Mouse (Mus musculus) lung, adult 18-20 months (tissue): ENCODE measurements around the gene Rho.
A peak's percentile ranks its signal among the peaks of the same experiment; 100 is the strongest.

Experiments used
- DNase-seq, 2 experiments: peaks; one replicate each; pipeline ENCODE4 v3.0.0; 2022; ENCODE audit warnings: mixed read lengths in 2 of 2

Rho gene

DNA sequence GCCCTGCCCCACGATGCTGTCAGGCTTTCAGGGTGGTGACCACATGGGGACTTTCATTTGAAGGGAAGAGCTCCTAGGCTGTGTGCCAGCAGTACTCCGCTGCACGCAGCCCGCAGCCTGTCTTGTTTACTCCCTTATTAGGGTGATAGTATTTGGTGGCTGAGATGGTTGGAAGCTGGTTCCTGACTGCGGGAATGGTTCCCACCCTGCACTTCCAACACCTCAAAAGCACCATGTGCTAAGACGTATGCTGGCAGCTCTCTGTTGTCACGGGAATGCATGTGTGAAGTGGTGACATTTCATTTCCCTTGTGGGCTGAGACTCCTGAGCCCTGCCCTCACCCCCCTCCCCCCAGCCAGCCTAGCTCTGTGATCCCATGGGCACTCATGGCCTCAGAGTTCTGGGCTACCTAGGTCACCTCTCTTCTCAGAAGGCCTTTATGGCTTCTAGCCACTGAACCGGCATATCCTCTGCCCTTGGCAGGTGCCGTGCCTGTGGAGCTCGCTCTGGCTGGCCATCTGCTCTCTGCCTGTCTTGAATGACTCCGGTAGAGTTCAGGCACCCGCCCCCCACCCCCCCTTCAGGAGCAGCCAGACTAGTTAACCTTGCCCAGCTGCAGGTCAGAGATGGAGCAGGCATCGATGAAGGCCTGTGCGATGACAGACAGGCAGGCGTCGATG lies 25.5 kb downstream of the Rho start:
- peak; percentile 72 to 79 for DNase-seq

DNA sequence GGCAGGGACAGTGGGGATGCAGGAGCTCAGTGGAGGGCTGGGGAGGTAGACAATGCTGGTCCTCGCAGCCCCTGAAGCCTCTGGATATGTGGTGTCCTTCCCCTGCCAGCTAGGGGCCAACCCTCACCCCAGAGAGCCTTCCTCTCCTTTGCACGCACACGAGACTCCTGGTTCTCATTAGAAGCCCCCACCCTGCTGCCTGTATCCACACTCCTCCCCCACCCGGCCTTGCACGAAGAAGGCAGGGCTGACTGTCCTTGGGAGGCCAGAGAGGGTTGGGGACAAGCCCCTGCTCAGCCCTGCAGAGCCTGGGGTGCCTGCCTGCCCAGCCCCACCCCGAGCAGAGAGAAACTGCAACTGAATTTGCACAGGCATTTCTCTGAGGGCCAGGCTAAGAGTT lies 26.1 kb downstream of the Rho start:
- no peak for DNase-seq

DNA sequence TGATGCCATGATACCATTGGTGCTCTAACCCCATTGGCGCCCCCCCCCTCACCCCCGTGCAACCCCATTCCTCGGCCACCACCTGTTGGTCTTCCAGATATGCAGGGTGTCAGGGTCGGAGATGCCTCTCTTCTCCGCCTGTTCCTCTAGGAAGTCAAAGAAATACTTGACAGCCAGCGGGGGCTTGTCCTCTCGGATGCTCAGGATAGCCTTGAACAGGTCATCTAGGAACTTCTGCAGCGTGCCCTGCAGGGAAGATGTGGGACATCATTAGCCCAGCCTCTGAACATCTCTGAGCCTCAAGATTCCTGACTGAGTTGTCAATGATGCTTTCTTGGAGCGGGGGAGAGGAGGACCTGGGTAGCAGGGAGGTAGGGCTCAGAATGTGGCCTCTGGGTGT lies 26.9 kb downstream of the Rho start:
- DNase-seq, result no peak

DNA sequence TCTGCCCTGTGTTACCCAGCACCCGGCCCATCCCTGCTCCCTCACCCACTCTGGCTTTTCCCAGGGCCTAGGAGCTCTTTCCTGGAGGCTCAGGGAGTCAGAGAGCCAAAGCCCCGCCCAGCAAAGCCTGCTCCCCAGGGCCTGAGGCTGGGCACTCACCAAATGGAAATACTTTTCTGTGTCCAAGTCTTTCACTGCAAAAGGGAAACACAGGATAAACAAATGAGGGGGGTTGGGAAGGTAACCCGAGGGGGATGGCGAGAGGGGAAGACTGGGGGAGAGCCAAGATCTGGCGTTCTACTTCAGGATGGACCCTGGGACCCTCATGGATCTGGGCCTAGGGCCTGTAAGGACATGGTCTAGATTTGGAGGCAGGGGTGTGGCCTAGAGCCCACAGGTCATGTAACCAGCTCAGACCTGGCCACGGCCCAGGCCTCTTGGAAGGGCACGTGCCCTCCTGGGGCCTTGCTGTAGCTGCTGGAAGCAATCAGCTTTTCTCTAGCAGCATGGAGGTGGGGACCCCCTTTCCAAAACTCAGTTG lies 27.7 kb downstream of the Rho start:
- DNase-seq, result peak; percentile 87 to 92

DNA sequence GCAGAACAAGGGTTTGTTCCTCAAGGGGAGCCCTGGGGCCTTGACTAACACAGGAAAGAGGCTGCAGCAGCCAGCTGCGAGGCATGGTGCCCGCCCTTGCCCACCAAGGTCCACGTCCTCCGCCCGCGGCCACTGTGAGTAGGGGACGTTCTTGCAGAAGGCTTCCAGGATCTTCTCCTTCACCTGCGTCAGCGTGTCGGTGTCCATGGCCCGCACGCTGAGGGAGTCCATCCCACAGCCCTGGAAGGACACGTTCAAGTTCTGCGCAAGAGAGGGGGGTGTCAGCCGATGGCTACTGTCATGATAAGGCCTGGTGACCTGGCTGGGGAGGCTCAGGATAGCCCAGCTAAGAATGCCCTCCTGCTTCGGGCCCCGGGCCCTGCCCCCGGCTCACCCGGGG lies 28.8 kb downstream of the Rho start:
- no peak for DNase-seq

DNA sequence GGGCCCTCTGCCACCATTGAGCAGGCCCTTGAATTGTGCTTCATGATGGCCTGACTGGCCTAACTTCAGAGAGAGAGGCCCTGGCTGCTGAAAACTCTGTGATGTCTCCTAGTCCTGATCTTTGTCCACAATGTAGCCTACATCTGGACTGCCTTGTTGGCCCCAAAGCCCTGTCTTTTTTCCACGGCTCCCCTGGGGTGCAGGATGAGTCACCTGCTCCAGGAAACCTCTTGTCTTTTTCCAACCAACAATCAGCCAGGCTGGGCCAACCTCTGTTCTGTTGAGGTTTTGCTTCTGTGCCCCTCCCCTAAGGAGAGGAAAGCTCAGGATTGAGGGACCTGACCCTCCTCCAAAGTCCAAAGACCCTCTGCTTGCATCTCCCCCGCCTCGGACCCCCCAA lies 30.2 kb downstream of the Rho start:
- no peak for DNase-seq

DNA sequence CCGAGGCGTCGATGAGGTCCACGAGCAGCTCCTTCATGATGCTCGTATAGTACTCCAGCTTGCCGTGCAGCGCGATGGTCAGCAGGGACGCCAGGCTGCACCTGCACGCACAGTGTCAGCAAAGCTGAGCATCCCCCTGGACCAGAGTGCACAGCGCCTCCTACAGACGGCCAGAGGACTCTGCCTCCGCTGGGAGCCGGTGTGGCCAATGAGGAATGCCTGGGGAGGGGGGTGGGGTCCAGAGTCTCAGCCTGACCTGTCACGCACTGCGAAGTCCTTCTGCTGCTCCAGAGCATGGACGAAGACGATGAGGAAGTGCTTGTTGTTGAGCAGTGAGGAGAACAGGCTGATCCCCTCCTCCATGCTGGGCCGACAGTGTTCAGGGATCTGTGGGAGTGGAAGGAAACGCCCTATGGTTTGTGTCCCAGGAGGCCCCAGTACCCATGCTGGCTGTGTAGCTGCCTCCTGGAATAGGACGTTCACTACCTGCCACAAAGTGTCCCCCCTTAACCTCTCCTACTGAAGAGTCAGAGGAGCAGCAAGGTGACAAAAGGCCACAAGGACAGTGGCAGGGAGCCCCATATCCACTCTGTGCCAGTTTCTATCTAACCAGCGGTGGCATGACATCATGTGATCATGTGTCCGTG lies 31.0 kb downstream of the Rho start:
- no peak for DNase-seq

DNA sequence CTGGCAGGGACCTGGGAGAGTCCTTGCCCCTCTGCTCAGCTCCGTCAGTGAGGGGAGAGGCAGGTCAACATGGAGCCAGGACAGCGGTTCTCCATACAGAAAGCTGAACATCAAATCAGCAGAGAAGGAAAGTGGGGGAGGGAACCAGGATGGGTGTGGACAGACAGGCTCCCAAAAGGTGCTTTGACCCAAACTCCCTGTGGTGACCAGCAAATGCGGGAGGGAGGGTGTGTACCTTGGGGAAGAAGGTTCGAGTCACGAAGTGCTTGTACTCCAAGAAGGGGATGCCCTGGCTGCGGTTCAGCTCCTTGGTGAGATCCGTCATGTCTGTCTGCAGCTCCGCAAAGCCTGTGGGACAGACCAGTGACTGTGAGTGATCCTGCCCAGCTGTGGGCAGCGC lies 32.1 kb downstream of the Rho start:
- no peak for DNase-seq

DNA sequence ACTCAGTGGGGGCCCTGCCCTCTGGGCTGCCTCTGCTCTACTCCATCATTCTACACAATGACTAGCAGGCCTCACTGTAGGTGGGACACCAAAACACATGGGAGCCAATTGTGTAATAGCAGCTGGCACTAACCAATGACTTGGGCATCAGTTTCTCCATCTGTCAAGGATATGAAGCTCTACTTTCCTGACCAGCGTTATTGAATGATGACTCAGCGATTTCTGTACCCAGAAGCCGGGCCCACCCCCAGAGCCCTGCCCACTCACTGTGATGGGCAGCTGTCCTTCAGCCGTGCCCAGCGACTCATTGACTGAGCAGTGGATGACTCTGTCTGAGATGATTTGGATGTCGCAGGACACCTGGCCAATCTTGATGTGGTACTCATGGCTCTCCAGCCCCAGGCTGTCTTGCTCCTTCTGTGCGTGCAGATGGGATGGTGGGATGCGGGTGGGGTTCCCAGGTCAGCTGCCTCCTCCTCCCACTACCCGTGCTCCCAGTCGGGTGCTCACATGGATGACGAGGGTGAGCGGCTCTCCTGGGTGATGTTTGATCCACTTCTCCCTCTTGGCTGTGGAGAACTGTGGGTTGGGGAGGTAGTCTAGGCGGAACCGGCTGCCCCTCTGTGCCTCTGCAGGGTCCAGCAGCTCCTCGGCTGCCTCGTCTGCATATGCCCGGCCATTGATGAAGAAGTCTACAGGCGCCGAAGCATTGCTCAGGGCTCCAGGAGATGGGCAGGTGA lies 34.8 kb downstream of the Rho start:
- no peak for DNase-seq

DNA sequence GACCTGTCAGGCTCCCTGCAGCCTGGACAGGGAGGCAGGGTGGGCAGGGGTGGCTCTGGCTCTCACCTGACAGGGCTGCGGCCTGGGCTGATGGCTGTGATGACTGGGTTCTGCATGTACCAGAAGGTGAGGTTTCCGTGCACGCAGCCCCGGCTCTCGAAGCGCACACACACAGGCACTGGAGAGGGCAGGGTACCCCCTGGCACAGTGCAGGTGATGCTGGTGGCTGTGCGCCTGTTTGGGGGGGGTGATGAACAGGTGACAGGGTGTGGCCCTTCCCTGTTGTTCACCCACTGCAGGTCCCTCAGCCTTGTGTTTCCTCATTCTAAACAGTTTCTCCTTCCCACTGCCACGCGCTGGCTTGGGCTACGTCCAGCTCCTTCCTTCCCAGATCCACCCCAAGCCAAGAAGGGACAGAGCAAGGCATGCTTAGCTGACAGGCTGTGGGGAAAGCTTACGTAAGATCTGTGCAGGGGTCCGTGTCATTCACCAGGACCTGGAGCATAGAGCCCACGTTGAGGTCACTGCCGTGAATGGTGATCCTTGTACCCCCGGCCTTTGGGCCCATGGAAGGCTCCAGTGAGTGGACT lies 35.8 kb downstream of the Rho start:
- DNase-seq, result no peak

DNA sequence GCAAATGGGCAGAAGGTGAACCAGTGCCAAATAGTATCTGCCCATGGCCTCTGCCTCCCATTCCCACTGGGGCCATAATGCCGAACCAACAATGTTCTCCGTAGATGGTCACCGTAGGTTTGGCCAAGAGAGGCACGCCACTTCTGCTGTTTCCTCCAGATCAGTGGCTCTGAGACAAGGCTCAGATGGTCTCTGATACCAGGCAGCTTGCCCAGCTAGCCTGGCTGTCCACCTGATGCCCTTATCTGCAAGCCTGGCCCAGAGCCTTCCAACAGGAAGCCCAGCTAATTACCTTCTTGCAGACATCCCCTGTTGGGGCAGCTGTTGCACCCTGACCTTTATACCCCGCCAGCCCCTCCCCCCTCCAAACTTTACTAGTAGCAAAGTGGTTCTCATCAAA lies 36.5 kb downstream of the Rho start:
- no peak for DNase-seq

DNA sequence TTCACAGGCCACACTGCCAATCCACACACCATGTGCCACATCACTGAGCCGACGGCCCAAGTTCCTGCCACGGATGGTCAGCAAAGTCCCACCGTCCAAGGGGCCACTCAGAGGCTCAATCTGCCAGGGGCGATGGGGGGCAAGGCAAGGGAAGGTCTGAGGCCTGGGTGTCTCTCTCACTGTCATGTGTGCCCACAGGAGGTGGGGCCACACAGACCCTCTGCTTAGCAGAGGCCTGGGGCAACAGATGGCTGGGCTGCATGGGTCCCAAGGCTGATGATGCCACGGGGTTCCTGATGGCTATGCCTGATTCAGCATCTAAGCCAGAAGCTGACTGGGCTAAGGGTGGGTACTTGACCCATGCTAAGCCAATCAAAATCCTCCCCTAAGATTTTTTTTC lies 37.2 kb downstream of the Rho start:
- no peak for DNase-seq

DNA sequence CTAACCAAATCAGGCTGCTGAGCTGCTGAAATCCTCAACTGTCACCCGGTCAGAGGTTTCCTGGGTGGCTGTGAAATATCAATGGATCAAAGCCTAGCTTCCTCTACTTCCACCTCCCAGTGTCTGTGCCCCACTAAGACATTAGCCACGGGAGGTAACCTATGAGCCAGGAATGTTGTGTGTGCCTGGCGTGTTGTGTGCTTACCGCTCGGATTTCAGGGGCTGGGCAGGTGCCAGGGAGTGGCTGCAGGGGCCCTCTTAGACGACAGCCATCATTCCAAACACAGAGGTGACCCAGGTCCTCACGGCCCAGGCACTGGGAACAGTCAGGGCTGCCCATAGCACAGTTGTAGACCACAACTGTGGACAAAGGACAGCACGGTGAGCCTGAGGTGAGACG lies 37.6 kb downstream of the Rho start:
- peak in 1 of 2 experiments; percentile 55 for DNase-seq

DNA sequence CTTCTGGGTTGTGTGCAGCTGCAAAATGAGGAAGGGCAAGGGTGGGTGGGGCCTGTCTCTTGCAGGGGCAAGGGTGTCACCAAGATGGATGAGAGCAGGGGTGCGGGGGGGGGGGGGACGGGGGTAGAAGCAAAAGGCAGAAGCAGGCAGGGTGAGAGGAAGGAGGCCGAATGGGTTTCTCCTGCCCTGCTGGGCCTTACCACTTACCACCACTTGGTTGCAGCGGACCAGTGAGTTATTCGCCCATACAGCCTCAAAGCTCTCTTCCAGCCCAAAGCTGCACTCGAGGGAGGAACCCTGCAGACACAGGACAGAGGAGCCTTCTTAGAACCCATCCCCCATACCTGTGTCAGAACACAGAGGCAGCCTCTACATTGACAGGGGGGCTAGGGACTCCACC lies 38.4 kb downstream of the Rho start:
- DNase-seq, result no peak

DNA sequence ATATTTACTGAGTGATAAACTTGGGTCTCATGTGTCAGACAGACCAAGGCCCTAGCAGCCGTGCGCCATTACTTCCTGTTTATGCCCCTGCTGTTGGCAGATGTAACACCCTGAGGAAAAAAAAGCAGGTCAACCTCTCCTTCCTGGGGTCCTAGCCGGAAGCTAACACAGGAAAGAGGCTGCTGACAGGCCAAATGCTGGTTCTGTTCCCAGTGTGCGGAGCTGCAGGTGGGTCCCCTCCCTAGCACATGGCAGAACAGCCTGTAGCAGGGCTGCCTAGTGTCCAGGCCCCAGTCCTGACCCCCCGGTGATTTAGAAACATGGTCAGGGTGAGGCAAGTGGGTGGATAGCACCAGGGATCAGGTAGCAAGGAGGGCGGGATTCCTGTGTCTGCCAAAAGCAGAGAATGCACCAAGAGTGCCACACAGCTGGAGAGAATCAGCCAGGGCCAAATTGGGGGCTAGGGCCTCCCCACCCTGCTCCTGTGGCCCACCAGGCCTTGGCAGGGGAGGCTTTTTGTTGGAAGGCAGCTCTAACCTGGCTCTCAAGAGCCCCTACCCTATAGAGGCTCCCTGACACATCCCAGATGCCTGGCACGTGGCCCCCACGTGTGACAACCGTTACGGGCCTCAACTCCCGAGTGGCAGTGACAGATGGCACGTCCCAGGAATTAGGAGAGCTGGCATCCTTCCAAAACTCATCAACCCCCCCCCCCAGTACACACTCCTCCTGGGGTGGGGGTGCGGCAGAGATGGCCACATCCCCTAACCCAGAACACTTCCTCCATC lies 39.9 kb downstream of the Rho start:
- peak; percentile 50 to 75 for DNase-seq

DNA sequence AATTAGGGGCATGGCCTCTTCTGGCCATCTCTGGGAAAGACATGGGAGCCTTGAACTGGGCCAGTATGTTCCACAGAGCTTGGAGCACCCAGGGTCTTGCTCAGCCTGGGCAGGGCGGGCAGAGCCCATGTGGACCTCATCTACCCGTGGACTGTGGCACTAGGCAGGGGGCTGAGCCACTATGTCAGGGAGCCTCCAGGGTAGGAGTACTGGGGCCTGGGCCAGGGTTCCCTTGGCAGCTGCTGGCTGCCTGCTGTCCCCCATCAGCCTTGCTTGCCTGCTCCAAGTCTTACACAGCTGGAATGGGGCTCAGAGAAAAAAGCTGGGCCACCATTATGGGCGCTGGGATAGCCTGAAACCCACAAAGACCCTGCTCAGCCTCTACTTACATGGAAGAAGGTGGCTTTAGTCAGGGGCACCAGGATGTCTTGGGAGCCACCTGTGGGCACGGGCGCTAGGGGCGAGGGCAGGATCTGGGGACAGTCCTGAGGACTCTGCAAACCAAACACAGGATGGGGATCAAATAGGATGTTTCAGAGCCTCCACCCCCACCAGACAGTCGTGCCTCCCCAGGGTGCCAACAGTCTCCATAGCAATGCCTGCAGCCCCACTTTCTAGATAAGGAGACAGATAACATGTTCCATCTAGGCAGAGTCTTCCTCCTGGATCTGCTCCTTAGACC lies 40.7 kb downstream of the Rho start:
- DNase-seq, result no peak

DNA sequence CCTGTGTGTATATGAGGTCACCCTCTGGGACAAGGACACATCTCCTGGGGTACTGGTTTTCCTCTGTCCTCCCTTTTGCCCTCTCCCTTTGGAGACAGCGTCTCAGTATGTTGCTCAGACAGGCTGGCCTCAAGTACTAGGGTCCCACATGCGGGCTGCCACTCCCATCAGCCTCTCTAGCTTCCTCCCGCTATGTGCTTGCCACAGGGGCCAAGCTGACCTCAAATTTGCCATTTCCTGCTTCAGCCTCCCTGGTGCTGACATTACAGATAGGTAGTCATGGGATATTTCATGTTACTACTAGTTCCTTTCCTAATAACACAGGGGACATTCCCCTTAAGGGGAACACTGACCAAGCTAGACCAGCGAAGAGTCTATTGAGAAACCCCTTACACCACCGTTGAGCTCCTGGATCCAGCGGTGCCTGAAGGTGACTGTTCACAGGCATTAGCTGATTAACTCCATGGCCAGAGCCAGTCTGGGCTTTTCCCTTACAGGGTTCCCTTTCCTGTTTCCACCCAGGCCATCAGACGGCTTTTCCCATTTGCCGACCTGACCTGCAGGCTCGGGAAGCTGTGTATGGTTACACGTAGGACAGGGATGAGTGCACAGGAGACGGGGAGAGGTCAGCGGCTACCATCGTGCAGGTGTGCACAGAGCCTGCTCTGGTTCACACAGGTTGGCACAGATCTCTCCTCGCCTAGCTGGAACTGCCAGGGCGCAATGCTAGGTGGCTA lies 41.8 kb downstream of the Rho start:
- no peak for DNase-seq

DNA sequence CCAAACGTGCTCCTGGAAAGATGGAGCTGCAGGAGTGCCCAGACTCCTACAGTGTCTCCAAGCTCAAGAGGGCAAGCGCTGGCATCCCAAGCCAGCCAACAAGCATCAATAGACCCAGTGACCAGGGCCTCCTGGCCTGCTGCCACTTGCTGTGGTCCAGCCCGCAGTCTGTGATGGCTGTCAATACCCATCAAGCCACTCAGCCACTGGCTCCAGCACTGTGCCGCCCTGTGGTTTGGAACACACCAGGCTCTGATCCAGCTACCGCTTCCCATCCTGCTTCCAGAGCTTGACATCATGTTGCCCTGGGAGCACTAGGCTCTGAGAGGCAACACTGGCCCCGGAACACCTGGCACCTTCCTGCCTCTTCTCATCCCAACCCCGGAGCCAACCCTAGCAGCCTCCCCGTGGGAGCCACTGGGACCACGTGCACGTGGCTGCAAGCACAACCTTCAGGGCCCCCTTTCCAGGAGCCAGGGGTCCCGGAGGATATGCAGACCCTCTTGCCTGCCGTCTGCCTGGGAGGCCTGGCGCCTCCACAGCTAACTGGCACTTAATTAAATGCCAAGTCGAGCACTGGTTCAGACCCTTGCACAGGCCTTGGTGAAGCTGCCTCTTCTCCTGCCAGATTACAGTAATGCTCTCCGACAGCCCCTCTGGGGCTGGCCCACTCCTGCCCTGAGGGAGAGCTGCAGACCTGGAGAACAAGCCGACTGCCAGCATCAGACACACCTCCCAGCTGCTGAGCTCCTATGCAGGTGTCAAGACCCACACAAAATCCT lies 42.5 kb downstream of the Rho start:
- no peak for DNase-seq

DNA sequence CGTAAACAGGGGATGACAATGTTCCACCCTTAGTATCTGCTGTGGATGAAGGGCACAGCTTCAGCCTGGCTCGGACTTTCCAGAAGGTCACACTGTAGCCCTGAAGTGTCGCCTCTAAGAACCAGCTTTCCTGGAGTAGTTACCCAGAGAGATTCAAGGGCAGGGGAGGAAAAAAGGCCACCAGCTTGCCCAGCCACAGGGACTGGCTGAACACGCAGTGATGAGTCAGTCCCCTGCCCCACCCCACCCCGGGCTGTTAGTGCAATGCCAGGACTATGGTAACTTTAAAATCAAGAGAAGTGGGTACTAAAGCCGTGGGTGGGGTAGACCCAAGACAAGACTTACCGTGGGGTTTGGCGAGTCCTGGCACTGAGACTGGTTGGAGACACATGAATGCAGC lies 44.1 kb downstream of the Rho start:
- DNase-seq, result no peak

DNA sequence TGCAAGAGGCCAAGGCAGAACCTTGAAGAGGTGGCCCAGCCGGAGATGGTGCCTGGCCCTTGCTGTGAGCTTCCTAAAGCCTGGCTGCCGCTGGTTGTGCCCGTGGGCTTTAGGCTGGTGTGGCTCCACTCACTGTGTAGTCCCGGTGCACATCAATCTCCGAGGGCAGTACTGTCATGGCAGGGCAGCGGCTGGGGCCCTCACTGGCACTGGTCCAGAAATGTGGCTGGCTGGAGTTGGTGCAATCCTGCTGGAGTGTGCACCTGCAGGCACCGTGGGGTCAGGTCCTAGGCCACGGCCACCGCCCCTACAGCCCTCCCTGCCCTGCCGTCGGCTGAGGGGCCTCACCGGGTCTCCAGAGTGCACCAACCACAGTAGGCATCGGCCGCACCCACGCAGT lies 46.3 kb downstream of the Rho start:
- DNase-seq, result no peak

DNA sequence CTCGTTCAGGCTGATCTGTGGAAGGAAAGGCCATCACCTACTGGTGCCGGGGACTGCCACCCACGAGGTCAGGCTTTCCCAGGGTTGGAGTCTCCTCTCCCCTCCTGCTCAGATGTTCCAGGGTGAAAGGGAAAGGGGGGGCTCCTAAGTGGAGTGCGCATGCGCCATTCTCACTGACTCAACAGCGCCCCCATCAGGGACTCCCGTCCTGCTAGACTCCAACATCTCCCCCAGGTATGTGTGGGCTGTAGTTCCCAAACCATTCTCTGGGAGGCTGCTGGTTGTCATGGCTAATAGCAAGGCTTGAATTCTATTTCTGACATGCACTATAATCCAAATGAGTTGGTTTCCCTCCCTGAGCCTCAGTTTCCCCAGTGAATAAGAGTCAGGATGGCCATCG lies 47.0 kb downstream of the Rho start:
- DNase-seq, result no peak
